In genomic region chr5:151422692-151423091, GRCm38 (mm10) we compare ENCODE assay signal across 36 mouse cellular contexts. TPM values are rescaled to one million over a fixed set of nuclear protein-coding genes. Genes with fewer than 3 reads are reported as not detected.
DNase-seq lines count a peak whose midpoint lies in the region; ATAC-seq lines count a peak whose summit lies in the region.
"Had no signal": no experiment of that assay in that cellular context is flagged by ENCODE, and none has a peak within 500 bp of the region (broad histone marks: within the 10 kb centered on the region; RNA-seq: fewer than 3 reads in every experiment).

No protein-coding gene starts in this region.

- H3K4me2 ChIP-seq in lung, embryonic 15.5 days = no peak overlapping the region
- H3K4me2 ChIP-seq in embryonic facial prominence, embryonic 15.5 days (replicated peaks) = no peak overlapping the region
- H3K4me2 ChIP-seq in forebrain, embryonic 13.5 days = no peak overlapping the region
- H3K4me2 ChIP-seq: embryonic facial prominence, embryonic 13.5 days; forebrain, embryonic 12.5 days; kidney, embryonic 15.5 days; midbrain, embryonic 12.5 days had no signal

- ATAC-seq in lung, embryonic 15.5 days (ENCODE audit: borderline replicate concordance, extremely low read depth, low FRiP score, low TSS enrichment) = 0 out of 2 replicates have a peak, but pooled peaks have one; percentile 4
- ATAC-seq in embryonic facial prominence, embryonic 15.5 days (ENCODE audit: insufficient number of reproducible peaks, low FRiP score, low TSS enrichment, low read depth) = no peak
- ATAC-seq in forebrain, embryonic 13.5 days = no peak
- ATAC-seq: hindbrain, embryonic 16.5 days; Patski had no signal

- no peak for DNase-seq in lung, postnatal 10 days
- DNase-seq in urinary bladder, postnatal 25 days (ENCODE audit: low spot score) = peak; percentile 51
- DNase-seq in urinary bladder, postnatal 10 days (ENCODE audit: low spot score) = no peak
- no peak for DNase-seq in ovary, postnatal 36 days (ENCODE audit: low spot score)
- DNase-seq: B cell, adult 2 months; cerebellum, adult 11 months; cerebellum, adult 9-10 months; cerebellum, postnatal 36 days; gastrocnemius, postnatal 14 days; heart, postnatal 14 days; kidney, adult 18-20 months; kidney, postnatal 25 days; liver; lung, adult 2 months; retina, postnatal 1 day; right cerebral cortex, postnatal 14 days; thymus, adult 2 months; thymus, postnatal 36 days had no signal

- no peaks in the 10 kb centered on the region for H3K36me3 ChIP-seq in lung, embryonic 15.5 days
- no peaks in the 10 kb centered on the region for H3K36me3 ChIP-seq in embryonic facial prominence, embryonic 15.5 days
- no peaks in the 10 kb centered on the region for H3K36me3 ChIP-seq in forebrain, embryonic 13.5 days (ENCODE audit: poor library complexity, severe bottlenecking)
- H3K36me3 ChIP-seq: embryonic facial prominence, embryonic 13.5 days; forebrain, embryonic 12.5 days; G1E; kidney, embryonic 15.5 days; midbrain, embryonic 12.5 days had no signal

- 62% methylated on average over 6 of the region's 6 CpGs for WGBS in lung, embryonic 15.5 days
- 71% methylated on average over 6 of the region's 6 CpGs for whole genome bisulfite sequencing in embryonic facial prominence, embryonic 15.5 days
- WGBS in forebrain, embryonic 13.5 days = 90% methylated on average over 6 of the region's 6 CpGs

- H3K9me3 ChIP-seq in lung, embryonic 15.5 days = no peaks in the 10 kb centered on the region
- no peaks in the 10 kb centered on the region for H3K9me3 ChIP-seq in embryonic facial prominence, embryonic 15.5 days (replicated peaks)
- H3K9me3 ChIP-seq in forebrain, embryonic 13.5 days (replicated peaks) = no peaks in the 10 kb centered on the region
- H3K9me3 ChIP-seq: embryonic facial prominence, embryonic 13.5 days; forebrain, embryonic 12.5 days; G1E; kidney, embryonic 15.5 days; midbrain, embryonic 12.5 days had no signal

- H3K4me3 ChIP-seq in lung, embryonic 15.5 days = no peak overlapping the region
- no peak overlapping the region for H3K4me3 ChIP-seq in embryonic facial prominence, embryonic 15.5 days (replicated peaks)
- H3K4me3 ChIP-seq in forebrain, embryonic 13.5 days = no peak overlapping the region
- H3K4me3 ChIP-seq: embryonic facial prominence, embryonic 13.5 days; forebrain, embryonic 12.5 days; kidney, embryonic 15.5 days; midbrain, embryonic 12.5 days had no signal

- no peaks in the 10 kb centered on the region for H3K27me3 ChIP-seq in lung, embryonic 15.5 days
- no peaks in the 10 kb centered on the region for H3K27me3 ChIP-seq in embryonic facial prominence, embryonic 15.5 days
- no peaks in the 10 kb centered on the region for H3K27me3 ChIP-seq in forebrain, embryonic 13.5 days
- H3K27me3 ChIP-seq: embryonic facial prominence, embryonic 13.5 days; forebrain, embryonic 12.5 days; kidney, embryonic 15.5 days; midbrain, embryonic 12.5 days; Patski had no signal

- 0 out of 2 replicates have a peak overlapping the region, but pooled peaks have one; percentile 0 for H3K27ac ChIP-seq in lung, embryonic 15.5 days
- H3K27ac ChIP-seq in embryonic facial prominence, embryonic 15.5 days (replicated peaks) = 0 out of 2 replicates have a peak overlapping the region, but pooled peaks have one; percentile 19
- no peak overlapping the region for H3K27ac ChIP-seq in forebrain, embryonic 13.5 days
- H3K27ac ChIP-seq: embryonic facial prominence, embryonic 13.5 days; forebrain, embryonic 12.5 days; kidney, embryonic 15.5 days; liver, embryonic 14.5 days; midbrain, embryonic 12.5 days had no signal

- H3K4me1 ChIP-seq in lung, embryonic 15.5 days = peaks cover 17% of the 10 kb centered on the region; the same call in 1 of the 2 replicates
- peaks cover 13% of the 10 kb centered on the region for H3K4me1 ChIP-seq in embryonic facial prominence, embryonic 15.5 days
- H3K4me1 ChIP-seq in forebrain, embryonic 13.5 days = no peaks in the 10 kb centered on the region
- H3K4me1 ChIP-seq: embryonic facial prominence, embryonic 13.5 days; forebrain, embryonic 12.5 days; midbrain, embryonic 12.5 days had no signal

- no peak overlapping the region for H3K9ac ChIP-seq in lung, embryonic 15.5 days
- no peak overlapping the region for H3K9ac ChIP-seq in embryonic facial prominence, embryonic 15.5 days
- H3K9ac ChIP-seq in forebrain, embryonic 13.5 days = no peak overlapping the region
- H3K9ac ChIP-seq: embryonic facial prominence, embryonic 13.5 days; forebrain, embryonic 12.5 days; kidney, embryonic 15.5 days; liver, embryonic 14.5 days; midbrain, embryonic 12.5 days had no signal

RNA-seq across cellular contexts. Expression of gene Gm42906, which starts 5.3 kb away (rescaled TPM):
- not detected in 2 replicates for polyA plus RNA-seq in lung, embryonic 15.5 days (2015; fragmentation: Nextera tagmentation; extraction: Ambion mirVana)
- not detected in 2 replicates for polyA plus RNA-seq in embryonic facial prominence, embryonic 15.5 days (2015; fragmentation: Nextera tagmentation; extraction: Ambion mirVana)
- not detected in 2 replicates for polyA plus RNA-seq in forebrain, embryonic 13.5 days (2015; fragmentation: Nextera tagmentation; extraction: Ambion mirVana)
- polyA plus RNA-seq: embryonic facial prominence, embryonic 13.5 days; forebrain, embryonic 12.5 days; G1E; heart, embryonic 14.5 days; hindbrain, embryonic 11.5 days; hindbrain, embryonic 16.5 days; intestine, embryonic 14.5 days; kidney, embryonic 15.5 days; limb, embryonic 11.5 days; liver, embryonic 14.5 days; lung, adult 2 months; midbrain, embryonic 12.5 days; neural tube, embryonic 14.5 days; Patski; small intestine, adult 2 months; stomach, embryonic 14.5 days; thymus, adult 2 months had no signal
